12 mouse cellular contexts compared by ENCODE assay signal in genomic region chr2:35628656-35629055, GRCm38 (mm10).
DNase-seq lines count a peak whose midpoint lies in the region; TF ChIP-seq lines count a peak whose summit lies in the region.
"Had no signal": no experiment of that assay in that cellular context is flagged by ENCODE, and none has a peak within 500 bp of the region (broad histone marks: within the 10 kb centered on the region; RNA-seq: fewer than 3 reads in every experiment).

No protein-coding gene starts in this region.

- no peak for TF ChIP-seq CTCF in layer of hippocampus, adult 2 months (conservative IDR thresholded peaks at IDR 0.05)

- intact Hi-C loops in heart, postnatal 25 days (cut with DNase I) = no loop called here

- no peaks in the 10 kb centered on the region for H3K9me3 ChIP-seq in heart, embryonic 10.5 days
- H3K9me3 ChIP-seq: embryonic facial prominence, embryonic 12.5 days; neural tube, embryonic 13.5 days had no signal

- H3K36me3 ChIP-seq in heart, embryonic 10.5 days = peaks cover 36% of the 10 kb centered on the region
- H3K36me3 ChIP-seq: neural tube, embryonic 13.5 days had no signal

- WGBS in heart, embryonic 10.5 days = 62% methylated on average over 4 of the region's 4 CpGs

- peaks cover 95% of the 10 kb centered on the region for H3K4me1 ChIP-seq in heart, embryonic 10.5 days

- DNase-seq in heart, embryonic 10.5 days (ENCODE audit: low spot score) = no peak
- no peak for DNase-seq in heart, postnatal 25 days (ENCODE audit: low spot score)
- DNase-seq in layer of hippocampus, adult 2 months (ENCODE audit: low spot score in 2 of 2) = no peak
- no peak for DNase-seq in layer of hippocampus, adult 9-11 months
- DNase-seq in cerebellum, adult 18-20 months = peak; percentile 84 to 93
- DNase-seq in cerebellum, postnatal 25 days = peak; percentile 87
- DNase-seq in spleen, postnatal 10 days (ENCODE audit: low spot score in 2 of 2) = no peak
- DNase-seq: adrenal gland, postnatal 25 days had no signal

- peak overlapping the region; percentile 80 for H3K27ac ChIP-seq in heart, embryonic 10.5 days
- peak overlapping the region; percentile 60; the same call in 1 of the 2 replicates for H3K27ac ChIP-seq in layer of hippocampus, adult 2 months
- H3K27ac ChIP-seq: embryonic facial prominence, embryonic 12.5 days; macrophage had no signal

- no peak overlapping the region for H3K4me3 ChIP-seq in heart, embryonic 10.5 days
- H3K4me3 ChIP-seq in layer of hippocampus, adult 2 months = no peak overlapping the region
- H3K4me3 ChIP-seq: embryonic facial prominence, embryonic 12.5 days; left cerebral cortex, adult 2 months; neural tube, embryonic 13.5 days had no signal

- no peaks in the 10 kb centered on the region for H3K27me3 ChIP-seq in heart, embryonic 10.5 days (ENCODE audit: insufficient read depth, poor library complexity, severe bottlenecking)
- H3K27me3 ChIP-seq: embryonic facial prominence, embryonic 12.5 days; neural tube, embryonic 13.5 days had no signal

Comparison
In these comparisons a context has a peak if more than half of its experiments do, and no peak if none do; other contexts are left out.
1. DNase-seq: peak in cerebellum, adult 18-20 months (2 of 2) and cerebellum, postnatal 25 days (2 of 2); none in heart, embryonic 10.5 days (single experiment), heart, postnatal 25 days (single experiment), layer of hippocampus, adult 2 months (0 of 2), layer of hippocampus, adult 9-11 months (single experiment) and spleen, postnatal 10 days (0 of 2).